Comparison of ENCODE assay signal across 8 mouse cellular contexts in the genomic region with DNA sequence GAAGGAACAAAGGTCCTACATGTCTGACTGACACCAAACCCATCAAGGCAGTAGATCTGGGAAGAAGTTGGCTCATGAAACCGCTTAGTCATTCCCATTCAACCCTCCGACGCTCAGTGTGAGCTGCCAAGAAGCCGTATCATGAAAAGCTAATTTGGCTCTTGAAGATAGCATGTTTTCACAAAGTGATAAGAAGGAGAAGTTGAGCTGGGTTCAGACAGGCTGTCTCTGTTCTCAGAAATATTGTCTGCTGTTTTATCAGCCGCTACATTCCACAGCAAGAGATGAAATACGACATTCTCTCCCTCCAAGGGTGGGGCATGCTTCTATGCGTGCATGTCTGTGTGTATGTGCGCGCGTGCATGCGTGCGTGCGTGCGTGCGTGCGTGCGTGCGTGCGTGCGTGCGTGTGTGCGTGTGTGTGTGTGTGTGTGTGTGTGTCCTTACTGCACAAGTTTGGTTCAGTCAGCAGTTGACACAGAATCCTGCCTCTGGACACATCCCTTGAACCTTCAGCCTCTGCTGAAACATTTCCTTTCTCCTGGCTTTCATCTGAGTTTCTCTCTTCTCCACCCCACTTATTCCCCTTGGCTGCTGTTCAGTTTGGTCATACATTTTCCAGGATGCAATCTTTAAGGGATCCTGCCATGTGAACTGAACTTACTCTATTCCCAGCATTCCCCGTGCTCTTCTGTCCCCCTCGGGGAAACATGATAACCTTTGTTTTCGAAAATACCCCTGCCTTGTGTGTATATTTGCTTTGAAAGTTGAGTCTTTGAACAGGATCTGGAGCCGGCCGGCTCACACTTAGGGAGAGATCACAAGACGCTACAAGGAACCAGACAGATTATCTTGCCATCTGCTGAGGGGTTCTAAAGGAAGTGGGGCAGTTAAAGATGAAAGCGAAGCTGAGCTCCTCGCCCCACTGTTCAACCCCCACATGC.
A peak's percentile ranks its signal among the peaks of the same experiment; 100 is the strongest.
DNase-seq lines count a peak whose midpoint lies in the region; ATAC-seq and TF ChIP-seq lines count a peak whose summit lies in the region.
"Had no signal": no experiment of that assay in that cellular context is flagged by ENCODE, and none has a peak within 500 bp of the region (broad histone marks: within the 10 kb centered on the region; RNA-seq: fewer than 3 reads in every experiment).

No protein-coding gene starts in this region.

- H3K27ac ChIP-seq in kidney, adult 2 months (ENCODE audit: insufficient read depth, low read depth, low read length), result peak overlapping the region; percentile 82
- peak overlapping the region; percentile 96 for H3K27ac ChIP-seq in liver, embryonic 13.5 days
- H3K27ac ChIP-seq: layer of hippocampus, adult 2 months had no signal

- TF ChIP-seq CTCF in kidney, adult 2 months (conservative IDR thresholded peaks at IDR 0.05; ENCODE audit: insufficient read depth, insufficient read length, low read depth, low read length), result no peak

- no peaks in the 10 kb centered on the region for H3K4me1 ChIP-seq in kidney, adult 2 months (ENCODE audit: control insufficient read depth, insufficient read depth, low read length)
- peaks cover 52% of the 10 kb centered on the region for H3K4me1 ChIP-seq in liver, embryonic 13.5 days (replicated peaks)

- no peaks in the 10 kb centered on the region for H3K27me3 ChIP-seq in kidney, adult 2 months (replicated peaks; ENCODE audit: control insufficient read depth, insufficient read depth, low read length)
- no peaks in the 10 kb centered on the region for H3K27me3 ChIP-seq in liver, embryonic 13.5 days

- no peak overlapping the region for H3K4me3 ChIP-seq in kidney, adult 2 months (ENCODE audit: insufficient read depth, low read depth, low read length)
- H3K4me3 ChIP-seq in liver, embryonic 13.5 days (replicated peaks), result peak overlapping the region; percentile 42
- H3K4me3 ChIP-seq: layer of hippocampus, adult 2 months had no signal

- no peaks in the 10 kb centered on the region for H3K9me3 ChIP-seq in liver, embryonic 13.5 days (replicated peaks)

- peak overlapping the region; percentile 63 for H3K9ac ChIP-seq in liver, embryonic 13.5 days

- peak overlapping the region; percentile 68 for H3K4me2 ChIP-seq in liver, embryonic 13.5 days

- no peaks in the 10 kb centered on the region for H3K36me3 ChIP-seq in kidney, adult 2 months (ENCODE audit: control insufficient read depth, insufficient read depth, low read length)
- H3K36me3 ChIP-seq in liver, embryonic 13.5 days, result 0 out of 2 replicates have a peak, but pooled peaks cover 4% of the 10 kb centered on the region

- peak; percentile 67 for DNase-seq in NIH3T3 (ENCODE audit: low read depth)
- DNase-seq in adrenal gland, adult 8-10 months, result peak; percentile 42
- peak; percentile 63 for DNase-seq in kidney, adult 2 months
- DNase-seq in liver, embryonic 13.5 days, result peak; percentile 68
- peak; percentile 34 to 40 for DNase-seq in right cerebral cortex, postnatal 10 days (ENCODE audit: low spot score in 2 of 2)
- no peak for DNase-seq in cerebellum, postnatal 4 days (ENCODE audit: low spot score in 2 of 2)

- ATAC-seq in erythroid progenitor cell, adult 5-6 weeks (replicated peaks; ENCODE audit: low FRiP score, poor library complexity, severe bottlenecking), result peak; percentile 91
- ATAC-seq in liver, embryonic 13.5 days (ENCODE audit: low read depth), result peak; percentile 97

- WGBS in kidney, adult 2 months, result 52% methylated on average over 30 of the region's 30 CpGs
- WGBS in liver, embryonic 13.5 days (ENCODE audit: insufficient replicate concordance), result 21% methylated on average over 30 of the region's 30 CpGs

- no peak for TF ChIP-seq POLR2A in kidney, adult 2 months (IDR thresholded peaks at IDR 0.05; ENCODE audit: low read depth, low read length)

Comparison
In these comparisons a context has a peak if more than half of its experiments do, and no peak if none do; other contexts are left out.
1. DNase-seq: peak in NIH3T3 (single experiment), adrenal gland, adult 8-10 months (single experiment), kidney, adult 2 months (single experiment), liver, embryonic 13.5 days (single experiment) and right cerebral cortex, postnatal 10 days (2 of 2); none in cerebellum, postnatal 4 days (0 of 2).